Mouse (Mus musculus): ENCODE measurements at regions not wholly inside any gene's neighbourhood (a gene's known extent, or its start where the extent isn't known, plus 50 kb on each side); places are given as distances from the start of the nearest gene placed in this dataset.

- WGBS: 87% methylated on average over 4 of the region's 4 CpGs
- H3K4me3 ChIP-seq (replicated peaks; ENCODE audit: extremely low read depth, low read depth, low read length): no peak overlapping the region
- no peak for TF ChIP-seq CTCF (IDR thresholded peaks at IDR 0.05; ENCODE audit: insufficient read depth, low read length)
- TF ChIP-seq POLR2A (IDR thresholded peaks at IDR 0.05; ENCODE audit: borderline replicate concordance, extremely low read depth, low read depth, low read length): no peak
Observed at GRCm38 (mm10) chr12:7715091-7715490, 262.4 kb upstream of the Apob start.

GRCm38 (mm10) chr12:7718556-7718955, 258.9 kb upstream of the Apob start:
- WGBS: 80% methylated on average over 2 of the region's 2 CpGs
- H3K4me3 ChIP-seq (replicated peaks; ENCODE audit: extremely low read depth, low read depth, low read length): no peak overlapping the region
- H3K4me1 ChIP-seq (ENCODE audit: control insufficient read depth, insufficient read depth, low read length): no peaks in the 10 kb centered on the region
- TF ChIP-seq CTCF (IDR thresholded peaks at IDR 0.05; ENCODE audit: insufficient read depth, low read length) (no peak), POLR2A (IDR thresholded peaks at IDR 0.05; ENCODE audit: borderline replicate concordance, extremely low read depth, low read depth, low read length) (no peak)
- no peak for DNase-seq

More at GRCm38 (mm10) chr12:7715091-7715490, 262.4 kb upstream of the Apob start:
- H3K4me1 ChIP-seq (ENCODE audit: control insufficient read depth, insufficient read depth, low read length): no peaks in the 10 kb centered on the region
- DNase-seq: no peak

GRCm38 (mm10) chr12:7719080-7719479, 258.4 kb upstream of the Apob start:
- no peaks in the 10 kb centered on the region for H3K4me1 ChIP-seq (ENCODE audit: control insufficient read depth, insufficient read depth, low read length)
- H3K4me3 ChIP-seq (replicated peaks; ENCODE audit: extremely low read depth, low read depth, low read length): no peak overlapping the region
- WGBS: 71% methylated on average over 4 of the region's 4 CpGs
- no peak for DNase-seq
- TF ChIP-seq CTCF (IDR thresholded peaks at IDR 0.05; ENCODE audit: insufficient read depth, low read length) (no peak), POLR2A (IDR thresholded peaks at IDR 0.05; ENCODE audit: borderline replicate concordance, extremely low read depth, low read depth, low read length) (no peak)

- no peak for DNase-seq
- TF ChIP-seq CTCF (IDR thresholded peaks at IDR 0.05; ENCODE audit: insufficient read depth, low read length) (no peak), POLR2A (IDR thresholded peaks at IDR 0.05; ENCODE audit: borderline replicate concordance, extremely low read depth, low read depth, low read length) (no peak)
- 74% methylated on average over 3 of the region's 3 CpGs for WGBS
- Histone ChIP-seq H3K4me1 (ENCODE audit: control insufficient read depth, insufficient read depth, low read length) (no peaks in the 10 kb centered on the region), H3K4me3 (replicated peaks; ENCODE audit: extremely low read depth, low read depth, low read length) (no peak overlapping the region)
Observed at GRCm38 (mm10) chr12:7724992-7725391, 252.5 kb upstream of the Apob start.

GRCm38 (mm10) chr12:7738020-7738419, 239.4 kb upstream of the Apob start:
- H3K4me3 ChIP-seq (replicated peaks; ENCODE audit: extremely low read depth, low read depth, low read length): no peak overlapping the region
- no peak for TF ChIP-seq CTCF (IDR thresholded peaks at IDR 0.05; ENCODE audit: insufficient read depth, low read length)
- no peak for TF ChIP-seq POLR2A (IDR thresholded peaks at IDR 0.05; ENCODE audit: borderline replicate concordance, extremely low read depth, low read depth, low read length)
- no peak for DNase-seq
- H3K4me1 ChIP-seq (ENCODE audit: control insufficient read depth, insufficient read depth, low read length): no peaks in the 10 kb centered on the region
- 70% methylated on average over 2 of the region's 2 CpGs for WGBS

GRCm38 (mm10) chr12:7738629-7739351, 238.7 kb upstream of the Apob start:
- H3K4me3 ChIP-seq (replicated peaks; ENCODE audit: extremely low read depth, low read depth, low read length): no peak overlapping the region
- TF ChIP-seq CTCF (IDR thresholded peaks at IDR 0.05; ENCODE audit: insufficient read depth, low read length): no peak
- TF ChIP-seq POLR2A (IDR thresholded peaks at IDR 0.05; ENCODE audit: borderline replicate concordance, extremely low read depth, low read depth, low read length): no peak
- H3K4me1 ChIP-seq (ENCODE audit: control insufficient read depth, insufficient read depth, low read length): no peaks in the 10 kb centered on the region
- 55% methylated on average over 3 of the region's 3 CpGs for WGBS
- no peak for DNase-seq

GRCm38 (mm10) chr12:7739352-7739994, 238.0 kb upstream of the Apob start:
- H3K4me3 ChIP-seq (replicated peaks; ENCODE audit: extremely low read depth, low read depth, low read length): no peak overlapping the region
- DNase-seq: no peak
- WGBS: 79% methylated on average over 5 of the region's 5 CpGs
- H3K4me1 ChIP-seq (ENCODE audit: control insufficient read depth, insufficient read depth, low read length): no peaks in the 10 kb centered on the region
- no peak for TF ChIP-seq POLR2A (IDR thresholded peaks at IDR 0.05; ENCODE audit: borderline replicate concordance, extremely low read depth, low read depth, low read length)
- no peak for TF ChIP-seq CTCF (IDR thresholded peaks at IDR 0.05; ENCODE audit: insufficient read depth, low read length)

- TF ChIP-seq POLR2A (IDR thresholded peaks at IDR 0.05; ENCODE audit: borderline replicate concordance, extremely low read depth, low read depth, low read length): no peak
- TF ChIP-seq CTCF (IDR thresholded peaks at IDR 0.05; ENCODE audit: insufficient read depth, low read length): no peak
- Histone ChIP-seq H3K4me1 (ENCODE audit: control insufficient read depth, insufficient read depth, low read length) (no peaks in the 10 kb centered on the region), H3K4me3 (replicated peaks; ENCODE audit: extremely low read depth, low read depth, low read length) (no peak overlapping the region)
- DNase-seq: no peak
- WGBS: 35% methylated on average over 2 of the region's 2 CpGs
Observed at GRCm38 (mm10) chr12:7746708-7747107, 230.7 kb upstream of the Apob start.

GRCm38 (mm10) chr12:7749319-7750238, 227.9 kb upstream of the Apob start:
- no peak for TF ChIP-seq CTCF (IDR thresholded peaks at IDR 0.05; ENCODE audit: insufficient read depth, low read length)
- no peak for TF ChIP-seq POLR2A (IDR thresholded peaks at IDR 0.05; ENCODE audit: borderline replicate concordance, extremely low read depth, low read depth, low read length)
- no peak for DNase-seq
- Histone ChIP-seq H3K4me3 (replicated peaks; ENCODE audit: extremely low read depth, low read depth, low read length) (no peak overlapping the region), H3K4me1 (ENCODE audit: control insufficient read depth, insufficient read depth, low read length) (no peaks in the 10 kb centered on the region)
- 24% methylated on average over 5 of the region's 5 CpGs for WGBS
